Mouse (Mus musculus): ENCODE measurements at regions not wholly inside any gene's neighbourhood (a gene's known extent, or its start where the extent isn't known, plus 50 kb on each side); places are given as distances from the start of the nearest gene placed in this dataset.

DNA sequence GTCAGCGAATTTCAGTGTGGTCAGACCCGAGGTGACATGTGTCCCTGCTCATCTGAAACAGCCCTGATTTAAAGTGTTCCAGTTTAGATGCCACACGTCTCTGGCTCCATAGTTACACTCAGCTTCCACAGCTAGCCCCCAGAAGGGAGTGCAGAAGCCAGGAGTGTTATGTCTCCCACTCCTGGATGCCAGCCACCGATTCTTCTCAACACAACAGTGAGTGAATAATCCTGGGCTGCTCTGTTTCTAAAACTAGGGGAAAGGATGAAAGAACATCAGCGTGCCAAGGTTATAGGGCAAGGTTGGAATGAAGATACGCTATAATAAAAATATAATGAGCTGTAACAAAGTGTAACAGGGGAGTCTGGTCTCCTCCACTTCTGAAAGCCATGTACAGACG is 51.5 kb upstream of the Stmnd1 start:
- DNase-seq: no peak

DNA sequence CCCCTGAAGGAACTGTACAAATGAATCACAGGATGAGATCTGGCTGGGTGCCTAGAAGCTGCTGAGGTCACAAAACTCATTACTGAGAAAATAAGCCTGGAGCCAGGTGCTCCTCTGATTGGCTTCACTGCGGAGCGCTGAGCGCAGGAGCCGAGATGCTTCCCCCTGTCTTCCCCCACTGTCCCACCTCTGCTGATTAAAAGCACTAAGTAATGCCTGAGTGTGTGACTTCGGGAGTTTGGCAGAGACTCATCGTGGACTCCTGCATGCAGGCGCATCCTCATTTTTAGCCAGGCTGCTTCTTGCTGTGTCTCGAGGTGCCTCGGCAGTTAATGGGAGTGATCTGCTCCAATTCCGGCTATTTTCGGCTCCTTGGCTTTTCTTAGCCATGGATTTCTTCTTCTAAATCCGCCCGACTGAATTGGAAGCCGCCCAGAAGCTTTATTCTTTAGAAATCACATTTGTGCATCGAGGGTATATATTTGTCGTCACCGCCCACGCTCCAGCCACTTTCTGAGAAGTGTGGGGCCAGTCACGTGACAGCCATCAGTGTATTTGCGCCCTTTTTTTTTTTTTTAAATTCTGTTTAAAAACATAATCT is 55.3 kb upstream of the Stmnd1 start:
- peak; percentile 52 to 74 for DNase-seq

DNA sequence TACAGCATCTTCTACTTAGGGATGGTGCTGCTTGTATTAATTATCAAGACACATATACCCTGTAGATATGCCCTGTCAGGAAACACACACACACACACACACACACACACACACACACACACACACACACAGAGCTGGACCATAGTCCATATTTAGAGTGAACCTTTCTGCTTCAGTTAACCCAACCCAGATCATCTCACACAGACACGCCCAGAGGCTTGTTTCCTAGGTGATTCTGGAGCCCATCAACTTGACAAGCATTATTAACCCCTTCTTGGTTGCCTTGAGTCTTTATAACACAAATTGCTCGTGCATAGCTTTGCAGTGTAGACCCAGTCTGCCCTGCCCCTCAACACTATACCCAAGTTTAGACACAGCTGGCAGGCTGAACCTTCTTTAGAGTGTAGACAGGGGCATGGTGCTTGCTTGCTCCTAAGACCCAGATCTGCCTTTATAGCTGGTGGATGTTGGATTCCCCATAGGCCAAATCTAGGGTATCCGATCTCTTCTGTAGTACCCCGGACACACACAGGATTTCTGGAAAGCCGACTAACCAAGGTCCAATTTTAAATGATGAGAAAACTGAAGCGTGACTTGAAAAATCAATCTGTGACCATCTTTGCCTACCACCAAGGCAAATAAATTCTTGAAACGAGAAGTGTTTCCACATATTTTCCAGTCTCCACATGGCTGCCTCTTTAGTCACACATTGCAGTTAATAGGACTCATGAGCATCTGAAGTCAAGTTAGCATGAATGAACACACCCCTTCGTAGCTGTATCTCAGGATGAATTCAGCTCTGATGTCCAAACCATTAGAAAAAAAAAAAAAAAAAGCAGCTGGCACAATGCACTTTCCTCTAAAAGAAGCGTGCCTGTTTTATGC is 56.3 kb upstream of the Stmnd1 start:
- no peak for DNase-seq

DNA sequence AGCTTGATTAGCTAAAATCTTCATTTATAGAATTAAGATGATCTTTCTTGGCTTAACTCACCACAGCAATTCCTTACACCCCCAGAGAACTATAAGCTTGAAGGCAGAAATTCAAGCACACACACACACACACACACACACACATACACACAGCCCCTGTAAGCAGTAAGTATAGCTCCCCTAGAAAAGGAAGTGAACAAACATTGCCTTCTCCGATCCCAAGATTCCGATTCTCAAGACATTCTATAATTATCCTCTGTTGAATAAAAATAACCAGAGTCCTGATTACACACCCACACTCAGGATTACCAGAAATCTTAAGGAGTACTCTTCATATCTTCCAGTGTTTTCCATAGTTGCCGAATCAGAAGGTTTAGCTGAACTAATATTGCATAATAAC is 70.0 kb upstream of the Stmnd1 start:
- DNase-seq: no peak

DNA sequence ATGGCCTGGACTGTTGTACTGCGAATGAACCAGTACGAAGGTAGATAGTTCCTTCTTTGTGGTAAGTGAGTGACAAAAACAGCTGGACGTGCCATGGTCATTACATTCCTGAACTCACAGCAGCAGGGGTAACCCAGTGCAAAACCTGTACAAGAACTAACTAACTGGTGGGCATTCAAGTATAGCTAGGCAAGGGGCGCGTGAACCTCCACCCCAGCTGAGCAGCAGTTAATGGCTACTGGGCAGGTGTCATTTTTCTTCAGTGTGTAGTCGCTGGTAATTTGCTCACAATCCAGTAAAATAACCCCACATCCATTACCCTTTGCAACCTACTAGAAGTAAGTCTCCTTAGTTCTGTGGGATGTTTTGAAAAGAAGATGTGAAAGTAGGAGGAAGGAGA is 70.9 kb upstream of the Stmnd1 start:
- no peak for DNase-seq

DNA sequence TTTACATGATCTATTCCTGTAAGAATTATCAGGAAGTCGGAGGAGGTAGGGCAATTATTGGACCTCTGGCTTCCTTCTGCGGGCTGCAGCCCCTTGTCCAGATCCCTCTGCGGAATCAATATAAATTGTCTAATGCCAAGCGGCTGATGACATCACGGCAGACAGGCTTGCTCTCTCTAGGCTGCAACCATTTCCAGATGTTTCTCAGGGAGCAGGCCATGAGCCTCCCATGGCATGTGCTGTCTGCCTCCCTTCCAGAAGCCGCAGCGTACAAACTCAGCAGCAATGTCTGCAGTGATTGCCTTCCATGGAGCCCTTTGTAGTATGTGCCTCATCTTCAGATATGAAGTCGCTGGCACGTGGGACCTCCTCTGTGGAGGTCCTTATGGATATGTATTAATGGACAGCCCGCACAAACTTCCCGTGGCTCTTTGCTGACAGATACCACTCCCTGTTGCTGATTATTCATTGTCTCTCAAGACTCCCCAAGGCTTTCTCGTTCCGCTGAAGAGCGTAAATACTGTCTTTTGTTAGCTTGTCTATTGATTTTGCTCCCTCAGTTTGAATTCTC is 72.4 kb upstream of the Stmnd1 start:
- DNase-seq: no peak

DNA sequence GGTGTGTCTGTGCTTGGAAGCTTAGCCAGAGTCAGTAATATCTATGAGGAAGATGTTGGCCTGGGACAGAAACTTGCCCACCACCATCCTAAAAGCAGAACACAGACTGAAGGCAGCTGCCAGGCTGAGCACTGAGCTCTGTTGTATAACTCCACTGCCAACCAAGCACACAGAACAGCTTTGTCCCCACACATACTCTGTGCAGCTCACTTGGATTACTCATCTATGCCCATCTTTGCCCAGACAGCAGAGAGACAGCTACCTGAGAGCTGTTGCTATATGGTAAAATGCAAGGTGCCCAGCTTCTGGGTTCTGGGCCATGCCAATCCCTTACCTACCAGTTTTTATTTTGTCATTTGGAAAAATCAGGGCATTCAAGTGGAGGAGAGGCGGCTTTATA is 80.4 kb upstream of the Stmnd1 start:
- DNase-seq: no peak

DNA sequence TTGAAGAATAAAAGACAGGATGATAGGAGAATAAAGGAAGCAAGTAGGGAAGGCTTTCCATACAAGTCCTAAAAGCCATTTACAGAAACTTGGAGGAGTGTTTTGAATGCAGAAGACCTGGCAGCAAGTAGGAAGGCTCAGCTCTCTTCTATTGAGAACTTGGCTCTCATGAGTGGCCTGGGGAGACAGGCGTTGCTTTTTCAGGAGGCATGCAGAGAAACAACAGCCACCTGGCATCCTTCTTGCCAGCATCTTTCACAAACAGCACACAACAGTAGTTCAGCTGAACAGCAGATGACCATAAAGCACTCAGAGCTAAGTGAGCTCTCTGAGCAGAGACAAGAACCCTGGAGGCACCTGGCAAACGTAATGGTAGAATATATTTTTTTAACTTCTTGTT is 83.8 kb upstream of the Stmnd1 start:
- no peak for DNase-seq

DNA sequence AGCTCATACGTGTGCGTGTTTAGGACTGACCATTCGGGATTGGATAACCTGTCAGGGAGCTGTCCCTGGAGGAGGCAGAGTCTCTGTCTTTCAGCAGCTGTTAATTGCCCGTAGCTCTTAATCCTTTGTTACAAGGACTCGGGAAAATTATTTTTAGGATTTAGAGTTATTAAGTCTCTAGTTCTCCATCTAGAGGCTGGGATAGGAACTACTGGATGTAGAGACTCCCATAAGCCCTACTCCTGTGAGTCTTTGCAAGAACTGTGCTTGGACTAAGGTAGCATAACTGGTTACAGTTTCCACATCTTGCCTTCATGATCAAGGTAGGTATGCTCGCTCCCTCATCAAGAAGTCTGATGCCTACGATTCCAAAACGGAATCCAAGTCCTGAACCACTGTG is 90.7 kb upstream of the Stmnd1 start:
- DNase-seq: no peak

DNA sequence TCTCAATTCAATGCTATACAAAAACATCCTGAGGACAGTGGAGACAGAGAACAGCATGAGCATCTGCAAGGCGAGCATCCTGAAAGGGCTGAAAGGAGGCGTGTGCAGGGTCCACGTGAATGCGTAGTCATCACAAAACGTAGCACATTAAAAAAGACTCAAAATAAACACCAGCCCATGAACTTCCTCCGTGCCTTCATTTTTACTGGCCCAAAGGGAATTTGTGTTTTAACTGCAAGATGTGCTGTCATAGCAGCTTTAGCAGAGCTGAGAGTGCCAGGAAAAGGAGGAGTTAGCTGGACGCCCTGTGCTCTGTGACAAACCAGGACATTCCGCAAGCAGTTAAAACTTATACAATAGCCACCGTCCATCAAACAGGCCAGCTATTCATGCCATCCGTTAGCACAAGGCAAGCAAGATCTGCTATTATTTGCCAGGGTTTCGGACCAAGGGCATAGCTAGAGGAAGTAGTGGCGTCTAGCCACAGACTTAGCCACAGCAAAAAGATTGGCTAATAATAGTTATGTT is 92.9 kb upstream of the Stmnd1 start:
- DNase-seq: peak in 1 of 2 experiments; percentile 32

DNA sequence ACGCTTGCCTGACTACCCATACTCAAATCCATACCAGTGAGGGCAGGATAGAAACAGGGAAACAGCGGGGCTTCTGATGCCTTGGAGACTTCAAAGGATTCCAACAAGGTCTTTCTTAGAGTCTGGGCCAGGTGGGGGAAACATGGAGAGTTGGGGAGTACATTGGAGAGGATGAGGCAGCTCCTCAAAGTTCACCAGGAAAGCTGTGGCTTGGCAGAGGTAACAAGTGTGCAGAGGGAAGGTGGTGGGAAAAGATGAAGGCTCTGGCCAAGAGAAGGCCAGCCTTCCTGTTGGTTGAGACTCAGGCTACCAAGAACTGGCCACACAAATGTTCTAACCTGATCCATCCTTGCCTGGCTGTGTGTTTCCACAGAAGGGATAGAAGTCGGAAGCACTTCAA is 93.6 kb upstream of the Stmnd1 start:
- DNase-seq: no peak

DNA sequence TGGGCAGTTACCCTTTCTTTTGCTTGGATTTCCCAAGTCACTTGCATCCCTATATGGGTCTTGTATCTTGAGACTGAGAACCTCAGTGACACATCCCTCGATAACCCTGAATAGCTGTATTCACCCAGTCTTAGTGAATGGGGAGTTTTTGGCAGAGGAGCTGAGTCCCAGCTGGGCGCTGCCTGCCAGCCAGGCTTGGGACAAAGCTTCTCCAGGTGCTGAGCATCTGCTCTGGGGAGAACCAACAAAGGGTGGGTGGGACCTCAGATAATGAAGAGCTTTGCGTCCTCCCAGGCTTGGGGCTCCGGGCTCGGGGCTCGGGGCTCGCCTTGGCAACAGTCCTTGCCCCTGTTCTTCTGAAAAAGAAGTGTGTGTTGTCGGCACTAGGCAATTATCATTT is 100.4 kb upstream of the Stmnd1 start:
- DNase-seq: no peak

DNA sequence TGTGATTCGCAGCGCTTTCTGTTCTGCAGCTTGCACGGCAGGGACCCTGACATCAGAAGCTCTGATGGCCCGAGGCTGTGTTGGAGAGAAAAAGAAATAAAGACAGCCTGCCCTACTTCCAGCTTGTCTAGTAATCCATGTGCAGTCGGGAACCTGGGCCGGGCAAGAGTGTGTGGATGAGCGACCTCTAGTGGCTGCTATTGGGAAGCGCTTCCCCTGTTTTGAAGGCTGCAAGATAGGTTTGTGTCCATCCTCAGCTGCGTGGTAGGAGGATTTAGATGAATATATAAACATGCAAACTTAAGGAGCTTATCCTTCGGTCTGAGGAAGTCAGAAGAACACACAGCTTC is 111.5 kb upstream of the Stmnd1 start:
- peak; percentile 61 to 81 for DNase-seq

DNA sequence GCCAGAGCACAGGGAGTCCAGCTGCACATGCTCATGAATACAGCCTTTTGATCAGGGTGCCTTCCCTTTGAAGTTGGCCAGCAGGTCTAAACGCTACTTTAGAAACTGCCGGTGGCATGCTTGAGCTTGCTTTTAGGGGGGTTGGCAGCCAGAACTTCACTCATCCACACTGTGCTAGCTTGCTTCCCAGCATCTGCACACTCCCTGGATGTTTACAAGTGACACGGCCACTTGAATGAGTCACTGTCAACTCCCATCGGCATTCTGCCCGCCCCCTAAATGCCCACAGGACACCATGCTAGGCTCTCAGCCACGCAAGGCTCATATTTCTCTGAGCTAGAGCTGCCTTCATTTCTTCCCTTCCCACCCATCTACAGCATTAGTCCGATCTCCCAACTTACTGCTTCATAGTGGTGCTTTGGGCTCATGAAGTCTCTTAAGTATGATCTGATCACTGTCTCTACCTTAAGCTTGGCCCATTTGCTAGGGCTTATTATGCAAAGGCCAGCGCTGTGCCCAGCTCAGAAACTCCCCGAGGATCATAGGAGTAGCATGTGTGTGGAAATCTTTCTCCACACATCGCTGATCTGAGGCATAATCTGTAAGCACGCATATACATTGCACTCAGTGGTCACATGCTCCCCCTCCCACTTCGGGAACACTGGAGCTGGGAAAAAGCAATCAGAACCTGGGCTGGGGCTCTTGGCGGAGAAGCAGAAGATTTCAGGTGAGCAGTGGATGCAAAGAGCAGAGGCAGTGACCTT is 112.1 kb upstream of the Stmnd1 start:
- no peak for DNase-seq

DNA sequence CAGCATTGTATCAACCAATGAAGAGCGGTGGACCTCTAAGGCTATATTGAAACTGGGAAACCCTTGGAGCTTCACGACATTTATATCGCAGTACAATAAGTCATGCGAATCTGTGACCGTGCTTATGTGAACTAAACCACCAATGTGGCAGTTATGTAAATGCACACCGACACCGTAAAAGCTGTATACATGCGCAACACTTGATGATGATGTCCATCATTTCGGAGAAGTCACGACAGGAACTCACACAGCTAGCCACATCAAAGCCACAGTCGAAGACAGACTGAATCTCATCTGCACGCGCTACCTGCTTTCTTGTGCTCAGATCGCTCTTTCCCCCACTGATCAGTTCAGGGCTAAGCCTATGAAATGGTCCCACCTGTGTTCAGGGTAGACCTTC is 114.2 kb upstream of the Stmnd1 start:
- no peak for DNase-seq

DNA sequence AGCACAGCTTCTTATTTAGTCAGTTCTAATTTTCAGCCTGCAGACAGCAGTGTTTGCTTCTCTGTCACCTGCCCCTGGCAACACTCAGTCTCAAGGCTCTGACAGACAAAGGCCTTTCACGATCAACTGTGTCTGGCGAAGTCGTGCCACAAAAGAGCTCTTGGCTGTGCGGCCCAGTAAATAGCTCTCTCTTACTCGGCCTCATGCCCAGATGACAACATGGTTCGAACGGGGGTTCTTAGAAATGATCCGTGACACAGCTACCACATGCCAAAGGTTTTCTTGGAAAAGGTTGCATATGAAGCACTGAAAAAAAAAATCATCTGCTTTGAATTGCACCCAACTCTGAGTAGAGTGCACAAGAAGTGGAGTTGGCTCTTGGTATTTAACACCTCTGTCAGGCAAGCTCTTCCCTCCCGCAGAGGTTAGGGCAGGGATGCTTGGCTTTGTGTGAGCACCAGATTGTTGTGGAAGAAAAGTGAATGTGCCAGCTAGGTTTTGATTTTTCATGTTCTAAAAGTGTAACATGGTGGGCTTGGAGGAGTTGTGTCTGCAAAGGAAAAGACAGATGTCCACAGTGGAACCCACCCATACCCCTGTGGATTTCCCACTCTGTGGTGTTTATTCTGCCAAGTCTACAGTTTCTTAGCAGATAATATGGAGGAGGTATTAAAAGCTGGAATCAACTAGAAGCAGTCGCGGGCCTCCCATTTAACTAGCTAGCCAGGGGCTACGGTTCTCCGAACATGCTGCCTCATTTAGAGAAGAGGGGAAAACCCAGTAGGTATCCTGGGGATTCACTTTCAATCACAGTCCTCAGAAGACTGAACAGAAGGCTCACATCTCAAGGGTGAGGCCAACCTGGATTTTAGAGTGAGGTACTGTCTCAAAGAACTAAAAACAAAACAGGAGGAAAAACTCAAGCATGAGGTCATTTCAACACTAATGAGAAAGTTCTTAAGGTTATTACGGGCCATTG is 120.0 kb upstream of the Stmnd1 start:
- DNase-seq: no peak

DNA sequence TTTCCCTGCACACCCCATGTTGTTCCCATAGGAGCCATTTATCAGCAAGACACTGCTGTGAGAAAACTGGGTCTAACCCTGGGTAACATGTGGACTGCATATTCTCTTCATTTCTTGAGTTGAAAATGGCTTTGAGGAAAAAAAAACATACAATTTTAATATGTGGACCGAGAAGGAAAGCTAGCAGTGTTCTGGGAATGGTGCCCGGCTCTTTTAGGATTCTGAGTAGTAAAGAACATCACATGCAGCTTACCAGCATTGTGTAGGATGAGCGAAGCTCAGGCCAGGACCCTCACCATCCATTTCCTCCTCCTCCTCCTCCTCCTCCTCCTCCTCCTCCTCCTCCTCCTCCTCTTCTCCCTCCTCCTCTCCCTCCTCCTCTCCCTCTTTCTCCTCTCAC is 133.5 kb upstream of the Stmnd1 start:
- no peak for DNase-seq

DNA sequence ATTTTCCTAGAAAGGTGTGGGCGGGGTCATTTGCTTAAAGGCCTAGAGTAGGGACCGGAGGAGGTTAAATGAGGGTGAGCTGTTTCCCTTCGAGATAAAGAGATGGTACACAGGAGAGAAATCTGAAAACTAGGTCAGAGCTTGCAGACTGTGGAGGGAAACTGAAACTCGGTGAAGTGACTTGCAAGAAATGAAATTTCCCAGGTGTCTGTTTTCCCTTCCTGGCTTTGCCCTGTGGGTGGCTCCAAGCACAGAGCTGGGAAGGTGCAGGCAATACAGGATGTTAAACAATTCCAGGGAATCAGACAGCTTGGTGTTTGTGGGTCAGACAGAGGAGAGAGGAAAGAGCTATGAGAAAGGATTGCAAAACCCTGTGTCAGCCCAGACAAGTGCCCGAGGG is 134.3 kb upstream of the Stmnd1 start:
- no peak for DNase-seq

DNA sequence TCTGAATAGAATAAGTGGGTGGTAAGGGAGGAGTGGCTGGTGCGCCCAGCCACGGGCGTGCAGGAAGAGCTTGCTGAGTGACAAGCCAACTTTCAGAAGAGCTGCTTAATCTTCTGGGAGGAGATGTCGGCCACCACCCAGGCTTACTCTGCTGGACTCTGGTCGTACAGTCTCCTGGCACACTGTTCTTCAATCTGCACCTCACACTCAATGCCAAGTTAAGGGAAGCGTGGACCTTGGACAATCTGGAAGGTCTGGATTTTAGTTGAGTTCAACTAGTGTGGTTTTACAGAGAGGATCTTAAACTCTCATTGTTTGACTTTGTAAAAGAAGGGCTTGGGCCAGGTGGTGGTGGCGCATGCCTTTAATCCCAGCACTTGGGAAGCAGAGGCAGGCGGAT is 138.1 kb upstream of the Stmnd1 start:
- peak; percentile 22 to 28 for DNase-seq

DNA sequence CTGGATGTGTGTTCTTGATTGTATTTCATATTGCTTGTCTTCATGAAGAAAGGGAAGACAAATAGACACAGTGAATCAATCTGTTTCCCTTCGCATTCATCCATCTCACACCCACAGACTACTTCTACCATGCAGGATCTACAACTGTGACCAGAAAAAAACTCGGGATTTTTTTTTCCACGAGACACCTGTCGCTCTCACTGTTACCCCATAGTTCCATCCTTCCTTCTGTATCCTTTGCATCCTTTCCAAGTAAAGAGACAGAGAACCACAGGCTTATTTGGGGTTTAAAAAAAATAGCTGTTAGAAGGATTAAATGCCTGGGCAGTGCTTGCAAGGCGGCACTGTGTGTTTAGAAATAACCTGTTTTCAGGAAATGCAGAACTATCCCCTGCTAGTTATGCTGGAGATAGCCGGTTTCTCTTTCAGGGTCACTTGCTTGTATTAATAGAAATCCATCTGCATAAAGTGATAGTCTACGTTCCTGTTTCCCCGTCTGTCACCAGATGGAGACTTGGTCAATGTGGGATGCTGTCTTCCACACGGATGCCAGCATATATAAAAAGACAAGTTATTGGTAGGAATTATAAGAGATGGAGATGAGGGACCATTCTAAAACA is 144.2 kb upstream of the Stmnd1 start:
- DNase-seq: no peak

DNA sequence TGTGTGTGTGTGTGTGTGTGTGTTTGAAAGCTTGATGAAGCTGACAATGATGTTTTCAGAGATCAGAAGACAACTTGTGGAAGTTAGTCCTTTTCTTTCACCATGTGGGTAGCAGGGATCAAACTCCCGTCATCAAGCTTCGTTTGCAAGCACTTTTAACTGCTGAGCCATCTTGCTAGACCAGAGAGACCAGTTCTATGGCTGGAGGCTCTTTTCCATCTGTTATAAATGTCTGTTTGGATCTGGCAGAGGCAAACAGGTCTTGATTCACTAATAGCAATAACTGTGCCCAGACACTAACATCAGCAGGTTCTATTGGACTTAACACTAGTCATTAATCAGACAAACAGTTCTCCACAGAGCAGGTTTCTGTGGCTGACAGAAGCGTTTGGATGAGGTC is 150.1 kb upstream of the Stmnd1 start:
- DNase-seq: no peak

DNA sequence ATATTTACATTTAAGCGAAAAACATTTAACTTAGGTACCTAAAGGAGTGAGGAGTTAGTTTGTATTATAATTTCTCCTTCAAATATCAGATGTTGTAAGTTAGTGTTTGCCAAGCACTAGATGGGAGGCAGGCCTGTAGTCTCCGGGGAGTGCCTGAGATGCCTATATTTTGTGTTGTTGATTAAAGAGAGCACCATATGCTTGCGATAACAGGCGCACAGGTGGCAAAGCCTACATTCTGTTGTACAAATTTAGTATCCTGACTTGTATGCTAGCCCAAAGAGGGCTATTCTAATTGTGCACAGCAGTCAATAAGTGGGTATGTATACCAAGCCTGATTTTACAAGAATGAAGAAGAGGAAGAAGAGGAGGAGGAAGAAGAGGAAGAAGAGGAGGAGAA is 151.8 kb upstream of the Atxn1 start:
- DNase-seq: no peak
